Comparison of ENCODE assay signal across 8 mouse cellular contexts in the genomic region with DNA sequence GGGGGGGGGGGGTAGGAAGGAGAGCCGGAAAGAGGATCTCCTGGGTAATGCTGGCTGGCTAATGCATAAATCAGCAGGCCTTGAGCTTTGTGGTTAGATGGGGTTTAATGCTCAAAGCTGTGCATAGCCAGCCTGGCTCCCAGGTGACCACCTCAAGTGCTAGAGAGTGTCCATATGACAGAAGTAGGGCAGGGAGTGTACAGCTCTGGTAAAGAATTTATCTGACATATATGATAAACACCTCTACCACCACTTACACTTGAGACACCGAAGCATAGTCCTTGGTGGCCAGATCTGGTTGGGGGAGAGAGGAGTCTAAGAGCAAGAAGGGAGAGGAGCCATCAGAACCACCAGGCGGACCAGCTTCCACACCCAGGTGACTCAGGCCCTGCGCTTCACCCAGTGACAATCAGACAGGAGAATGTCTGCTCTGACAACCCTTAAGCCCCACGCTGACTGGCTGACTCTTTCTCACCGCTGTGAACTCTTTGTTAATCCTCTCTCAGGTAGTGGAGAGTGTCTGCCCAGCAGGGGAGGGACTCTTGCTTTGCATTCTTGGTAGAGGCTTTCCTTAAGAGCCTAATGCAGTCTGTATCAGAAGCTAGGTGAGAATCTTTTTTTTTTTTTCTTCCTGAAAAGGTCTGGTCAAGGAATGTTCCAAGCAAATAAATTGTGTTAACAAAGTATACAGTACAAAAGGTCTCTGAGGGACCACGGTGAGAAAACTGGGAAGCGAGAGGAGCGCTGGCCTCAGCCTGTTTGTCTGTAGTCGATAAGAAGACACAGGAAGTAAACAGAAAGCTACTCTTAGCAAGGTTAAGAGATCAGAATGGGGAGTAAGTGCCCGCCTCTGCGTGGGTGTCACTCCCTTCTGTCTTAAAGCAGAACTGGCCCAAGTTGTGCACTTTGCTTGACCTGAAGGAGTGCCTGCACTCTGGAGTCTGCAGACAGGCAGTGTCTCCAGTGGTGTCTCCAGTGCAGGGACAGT.
DNase-seq lines count a peak whose midpoint lies in the region; ATAC-seq and TF ChIP-seq lines count a peak whose summit lies in the region.

No protein-coding gene starts in this region.

- DNase-seq in 3134 (ENCODE audit: extremely low read depth, insufficient read length, low spot score): peak; percentile 60
- peak; percentile 53 for DNase-seq in G1E (ENCODE audit: low spot score)
- DNase-seq in gastrocnemius, postnatal 25 days: peak; percentile 55
- DNase-seq in kidney, adult 18-20 months: peak; percentile 59
- DNase-seq in lung, postnatal 10 days: peak; percentile 56
- DNase-seq in spleen, adult 18-20 months: peak; percentile 36 to 39
- no peak for DNase-seq in cerebellum, adult 9-10 months
- DNase-seq in cerebellum, adult 8-10 months: no peak

- H3K27me3 ChIP-seq in G1E (ENCODE audit: insufficient read depth, low read length): no peaks in the 10 kb centered on the region

- no peak for TF ChIP-seq CTCF in G1E (IDR thresholded peaks at IDR 0.05; ENCODE audit: low read depth, low read length)

- H3K36me3 ChIP-seq in G1E (replicated peaks): peaks cover 34% of the 10 kb centered on the region

- peak overlapping the region; percentile 57; the same call in 1 of the 2 replicates for H3K4me3 ChIP-seq in G1E (ENCODE audit: low read depth, low read length)

- H3K9me3 ChIP-seq in G1E (replicated peaks): no peaks in the 10 kb centered on the region

- H3K4me1 ChIP-seq in G1E (ENCODE audit: insufficient read depth, low read depth, low read length): peaks cover 77% of the 10 kb centered on the region

- ATAC-seq in G1E (ENCODE audit: extremely low read depth, insufficient number of reproducible peaks, low FRiP score, poor library complexity, severe bottlenecking): peak; percentile 65

Comparison
In these comparisons a context has a peak if more than half of its experiments do, and no peak if none do; other contexts are left out.
1. DNase-seq: peak in 3134 (single experiment), G1E (single experiment), gastrocnemius, postnatal 25 days (single experiment), kidney, adult 18-20 months (single experiment), lung, postnatal 10 days (single experiment) and spleen, adult 18-20 months (2 of 2); none in cerebellum, adult 9-10 months (single experiment) and cerebellum, adult 8-10 months (single experiment).